Mouse (Mus musculus) layer of hippocampus, adult 9-10 months (tissue): ENCODE measurements around the gene Hexb.

ENCODE experiments used
- DNase-seq: peaks from one replicate; pipeline ENCODE4 v3.0.0; 2022; ENCODE audit warnings: low spot score

Gene Hexb

DNA sequence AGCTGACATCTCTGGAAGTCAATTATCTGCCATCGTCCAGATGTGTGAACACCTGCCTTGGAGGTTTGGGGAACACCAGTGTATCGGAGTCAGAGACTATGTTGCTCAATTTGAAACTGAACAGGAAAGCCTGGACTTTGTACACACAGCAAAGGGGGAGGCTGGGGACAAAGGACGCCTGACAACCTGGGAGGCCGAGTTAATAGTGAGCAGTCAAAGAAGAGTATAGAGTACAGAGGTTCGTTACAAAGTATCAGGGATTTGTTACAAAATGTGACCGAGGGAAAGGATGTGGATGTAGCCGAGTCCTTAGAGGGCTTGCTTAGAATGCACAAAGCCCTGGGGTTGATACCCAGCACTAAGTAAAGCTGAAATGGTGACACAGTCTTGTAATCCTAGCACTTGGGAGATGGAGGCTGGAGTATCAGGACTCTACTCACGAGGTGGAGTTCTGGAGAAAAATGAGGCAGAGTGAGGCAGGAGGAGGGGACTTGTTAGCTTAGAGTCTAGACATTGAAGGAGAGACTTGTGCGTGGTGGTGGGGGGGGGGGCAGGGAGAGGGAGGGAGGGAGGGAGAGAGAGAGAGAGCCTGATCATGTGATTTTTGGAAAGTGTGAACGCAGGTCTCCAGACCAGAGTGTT is 26.3 kb upstream of the Hexb start:
- DNase-seq = no peak

DNA sequence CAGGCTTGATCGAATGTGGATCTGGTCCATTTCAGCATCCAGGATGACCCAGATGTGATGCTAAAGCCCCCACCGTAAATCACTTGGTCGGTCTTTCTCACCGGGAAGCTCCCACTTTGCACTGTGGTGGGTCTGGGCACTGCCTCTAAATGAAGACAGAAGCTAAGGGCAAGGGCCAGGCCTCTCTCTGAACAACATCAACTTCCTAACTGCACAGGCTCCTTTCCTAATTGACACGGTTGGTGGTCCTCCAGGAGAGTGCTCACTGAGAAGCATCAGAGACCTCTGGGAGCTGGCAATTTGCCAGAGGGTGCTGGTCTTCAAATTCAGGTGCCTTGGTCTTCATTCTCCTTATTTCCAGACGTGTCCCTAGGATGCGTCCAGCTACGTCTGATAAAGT is 25.7 kb upstream of the Hexb start:
- no peak for DNase-seq

DNA sequence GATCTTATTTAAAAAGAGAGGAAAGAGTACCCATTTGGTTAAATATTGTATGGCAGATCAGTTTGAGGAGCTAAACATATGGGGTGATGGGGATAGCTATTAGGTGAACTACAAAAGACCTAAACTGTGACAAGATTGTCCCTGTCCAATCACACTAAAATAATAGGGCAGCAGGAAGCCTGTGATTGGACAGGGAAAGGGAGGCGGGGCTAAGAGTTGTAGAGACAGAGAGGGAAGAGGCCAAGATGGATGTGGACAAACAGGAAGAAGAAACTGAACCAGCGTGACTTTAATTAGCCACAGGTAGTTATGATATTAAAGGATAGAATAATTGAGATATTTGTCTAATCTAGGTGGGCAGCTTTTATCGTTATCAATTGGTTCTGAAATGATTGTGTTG is 21.9 kb upstream of the Hexb start:
- no peak for DNase-seq

DNA sequence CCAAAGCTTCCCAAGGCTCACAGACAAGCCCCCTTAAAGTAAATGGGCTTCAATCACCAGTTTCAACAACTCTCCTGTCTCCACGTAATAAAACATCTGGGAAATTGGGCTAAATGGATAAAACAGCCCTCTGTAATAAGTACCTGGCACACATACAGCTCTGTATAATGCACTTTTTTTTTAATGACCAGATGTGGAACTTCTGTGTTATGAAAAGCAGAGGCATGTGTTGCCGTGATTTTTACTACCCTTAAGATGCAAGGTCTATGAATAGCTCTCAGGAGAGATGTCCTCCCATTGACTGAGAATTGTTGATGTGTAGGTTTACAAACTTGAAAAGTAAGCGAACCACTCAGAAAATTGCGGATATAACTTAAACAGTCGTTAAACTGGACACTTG is 18.0 kb upstream of the Hexb start:
- DNase-seq = no peak

DNA sequence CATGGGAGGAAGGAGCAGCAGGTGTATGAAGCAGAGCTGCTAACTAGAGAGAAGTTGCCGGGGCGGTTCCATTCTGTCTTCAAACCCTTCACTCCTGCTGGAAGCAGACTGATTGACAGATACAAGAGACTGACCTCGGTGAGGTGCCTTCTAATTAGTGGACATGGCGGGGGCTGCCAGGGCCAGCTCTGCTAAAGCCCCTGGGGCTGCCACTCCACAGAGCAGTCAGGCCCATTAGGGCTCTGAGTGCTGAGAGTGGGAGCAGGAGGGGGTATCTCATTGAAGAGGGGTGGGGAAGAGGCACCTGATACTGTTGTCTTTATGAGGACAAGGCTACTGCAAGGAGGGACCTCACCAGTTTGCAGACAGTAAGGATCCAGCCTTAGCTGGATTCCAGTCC is 17.4 kb upstream of the Hexb start:
- DNase-seq = no peak

DNA sequence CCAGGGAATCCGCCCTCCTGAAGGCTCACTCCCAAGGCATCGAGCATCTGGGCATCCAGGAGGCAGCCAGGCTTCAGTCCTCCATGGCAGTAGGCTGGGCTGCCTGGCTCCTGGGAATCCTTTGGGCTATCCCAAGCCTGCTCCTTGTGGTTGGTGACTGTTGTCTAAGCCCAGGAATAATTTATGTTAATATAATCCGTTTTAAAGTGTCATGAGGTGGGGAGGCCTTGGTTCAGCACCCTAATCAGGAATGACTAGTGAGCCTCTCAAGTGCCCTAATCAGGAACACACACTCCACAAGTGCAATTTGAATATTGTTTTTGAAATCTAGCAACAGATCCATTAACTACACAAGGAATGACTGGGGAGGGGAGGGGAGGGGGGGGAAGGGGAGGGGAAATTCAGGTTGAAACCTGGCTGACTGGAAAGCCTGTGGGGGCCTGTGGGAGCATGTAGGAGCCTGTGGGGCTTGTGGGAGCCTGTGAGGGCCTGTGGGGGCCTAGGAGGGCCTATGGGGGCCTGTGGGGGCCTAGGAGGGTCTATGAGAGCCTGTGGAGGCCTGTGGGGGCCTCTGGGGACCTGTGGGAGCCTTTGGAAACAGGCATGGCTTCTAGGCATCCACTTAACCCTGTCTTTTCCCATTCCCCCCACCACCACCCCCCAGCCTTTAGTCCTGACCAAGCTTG is 16.6 kb upstream of the Hexb start:
- no peak for DNase-seq

DNA sequence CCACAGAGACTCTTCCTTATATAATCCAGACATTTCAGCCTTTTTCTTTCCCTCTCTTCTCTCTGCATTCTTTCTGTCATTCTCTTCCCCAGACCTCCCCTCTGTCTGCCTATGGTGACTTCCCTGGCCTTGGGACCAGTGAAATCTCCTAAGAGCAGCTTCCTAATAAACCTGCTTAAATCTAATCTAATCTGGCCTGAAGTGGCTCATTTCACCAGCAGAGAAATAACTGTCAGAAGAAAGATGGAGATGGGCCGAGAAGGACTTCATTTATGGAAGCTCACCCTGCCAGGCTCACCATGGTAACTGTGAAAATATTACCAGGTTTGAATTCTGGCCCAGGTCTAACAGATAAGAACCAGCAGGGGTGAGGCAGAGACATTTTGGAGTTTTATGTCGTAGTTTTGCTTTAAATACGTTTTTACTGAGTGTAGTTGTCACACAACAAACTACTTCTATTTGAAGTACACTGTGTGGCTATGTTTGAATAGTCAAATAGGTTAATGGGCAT is 10.4 kb upstream of the Hexb start:
- no peak for DNase-seq

DNA sequence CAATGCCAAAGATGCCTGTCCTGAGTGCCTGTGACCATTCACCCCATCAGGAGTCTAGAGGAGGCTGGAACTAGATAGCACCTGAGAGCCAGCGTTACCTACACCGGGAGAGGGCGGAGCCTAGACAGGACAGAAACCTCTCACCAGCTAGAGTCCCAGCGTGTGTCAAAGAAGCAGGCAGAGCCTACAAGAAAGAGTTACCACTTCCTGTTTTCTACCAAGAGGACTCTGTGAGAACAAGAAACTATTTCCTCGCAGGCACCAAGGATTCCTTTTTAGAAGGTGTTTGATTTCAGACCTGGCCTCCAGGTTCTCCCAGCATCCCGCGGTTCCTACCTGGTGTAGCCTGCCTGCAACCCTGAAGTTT is 9.9 kb upstream of the Hexb start:
- no peak for DNase-seq

DNA sequence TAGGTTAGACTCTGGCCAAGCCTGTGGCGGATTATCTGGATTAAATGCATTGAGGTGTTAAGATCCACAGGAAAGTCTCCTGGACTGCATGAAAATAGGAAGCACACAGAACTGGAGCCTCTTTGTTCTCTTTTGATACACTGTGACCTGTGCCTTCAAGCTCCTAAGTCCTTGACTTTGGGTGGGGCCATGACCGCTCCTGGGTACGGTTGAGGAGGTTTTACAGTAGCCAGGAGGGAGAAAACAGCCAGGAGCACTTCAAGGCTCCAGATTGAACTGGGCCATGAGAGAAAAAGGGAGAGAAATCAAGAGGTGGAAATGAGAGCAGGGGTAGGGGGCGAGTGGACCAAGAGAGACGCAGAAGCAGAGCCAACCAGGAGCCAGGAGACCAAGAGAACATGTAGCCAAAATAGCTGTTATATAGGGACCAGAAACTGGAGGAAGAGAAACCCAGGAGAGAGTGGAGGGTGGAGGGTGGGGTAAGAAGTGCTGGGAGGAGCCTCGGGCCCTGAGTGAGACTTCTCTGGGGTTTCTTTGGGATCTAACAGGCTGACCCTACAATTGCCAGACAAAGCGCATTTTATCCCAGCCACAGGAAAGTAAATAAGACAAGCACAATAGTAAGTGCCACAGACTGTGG is 9.4 kb upstream of the Hexb start:
- DNase-seq = no peak

DNA sequence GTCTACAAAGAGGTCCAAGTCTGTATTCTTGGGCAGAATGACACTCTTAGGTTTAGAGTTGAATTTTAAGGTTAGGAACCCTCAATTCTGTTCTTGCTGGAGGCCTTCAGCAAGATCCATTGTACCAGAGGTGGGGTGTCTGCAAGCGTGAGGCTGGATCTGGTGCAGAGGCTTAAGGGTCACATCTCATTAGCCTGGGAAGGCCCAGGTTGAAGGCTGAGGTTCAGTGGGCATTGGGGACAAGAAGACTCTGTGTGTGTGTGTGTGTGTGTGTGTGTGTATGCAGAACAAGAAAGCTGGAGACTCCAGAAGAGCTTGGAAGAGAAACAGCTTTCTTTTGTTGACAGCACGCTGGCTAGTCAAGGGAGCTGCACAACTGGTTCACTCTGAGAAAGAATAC is 7.9 kb upstream of the Hexb start:
- DNase-seq = no peak

DNA sequence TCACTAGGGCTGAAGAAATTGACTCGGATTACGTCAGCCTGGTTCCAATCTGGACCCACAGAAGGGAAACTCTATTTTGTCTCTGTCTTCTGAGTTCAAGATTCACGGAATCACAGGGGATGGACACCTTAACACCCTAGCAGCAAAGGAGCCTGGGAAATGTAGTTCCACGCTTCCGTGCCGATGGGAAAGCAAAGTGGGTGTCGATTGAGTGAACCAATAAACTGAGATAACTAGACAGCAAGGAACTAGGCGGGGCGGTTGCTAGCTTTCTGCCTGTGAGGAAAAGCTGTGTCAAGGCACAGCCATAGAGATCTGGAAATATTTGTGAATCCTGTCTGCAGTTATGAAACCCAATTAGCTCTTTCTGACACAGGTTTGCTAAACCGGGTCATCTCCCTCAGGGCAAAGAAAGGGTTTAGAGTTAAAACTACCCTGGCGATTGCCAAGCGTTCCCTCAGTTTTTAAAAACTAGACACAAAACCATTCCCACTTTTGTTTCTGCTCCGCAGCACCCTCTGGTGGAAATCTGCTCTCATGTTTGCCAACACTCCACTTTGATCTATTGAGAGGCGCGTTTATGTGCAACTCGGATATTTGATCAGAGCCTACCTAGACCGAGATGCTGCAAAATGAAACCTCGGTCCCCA is 7.0 kb upstream of the Hexb start:
- DNase-seq = peak; percentile 81

DNA sequence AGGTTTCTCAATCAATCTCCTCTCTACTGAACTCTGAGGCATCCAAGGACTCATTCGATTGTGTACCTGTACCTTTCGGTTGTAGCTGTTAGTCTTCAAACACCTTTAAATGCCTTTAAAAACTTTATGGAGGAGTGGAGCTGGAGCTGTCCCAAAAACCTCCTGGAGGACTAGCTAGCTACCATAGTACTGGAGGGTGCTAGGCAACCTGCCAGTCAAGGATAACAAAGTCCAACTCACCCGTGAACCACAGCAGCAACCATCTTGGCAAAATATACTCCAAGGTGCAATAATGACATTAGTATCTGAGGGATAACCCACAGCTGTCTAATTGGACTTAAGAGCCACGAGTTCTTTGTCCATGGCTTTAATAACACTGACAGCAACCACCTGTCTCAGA is 3.7 kb upstream of the Hexb start:
- DNase-seq = no peak

DNA sequence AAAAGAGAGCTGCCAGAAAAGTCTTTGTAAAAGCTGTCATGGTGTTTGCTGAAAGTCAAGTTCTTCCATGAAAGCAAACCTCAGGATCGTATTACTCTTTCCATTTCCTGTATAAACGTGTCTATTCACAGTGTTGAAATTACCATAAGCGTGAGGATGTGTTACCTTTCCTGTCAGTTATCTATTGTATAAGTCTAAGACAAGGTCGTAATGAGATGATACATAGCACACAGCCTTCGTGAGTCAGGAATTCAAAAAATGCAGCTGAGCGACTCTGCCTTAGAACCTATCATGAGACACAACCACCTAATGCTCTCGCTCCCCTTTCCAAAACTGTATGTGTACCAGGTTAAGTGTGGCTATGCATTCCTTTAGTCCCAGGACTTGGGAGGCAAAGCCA is 2.9 kb upstream of the Hexb start:
- DNase-seq = no peak

DNA sequence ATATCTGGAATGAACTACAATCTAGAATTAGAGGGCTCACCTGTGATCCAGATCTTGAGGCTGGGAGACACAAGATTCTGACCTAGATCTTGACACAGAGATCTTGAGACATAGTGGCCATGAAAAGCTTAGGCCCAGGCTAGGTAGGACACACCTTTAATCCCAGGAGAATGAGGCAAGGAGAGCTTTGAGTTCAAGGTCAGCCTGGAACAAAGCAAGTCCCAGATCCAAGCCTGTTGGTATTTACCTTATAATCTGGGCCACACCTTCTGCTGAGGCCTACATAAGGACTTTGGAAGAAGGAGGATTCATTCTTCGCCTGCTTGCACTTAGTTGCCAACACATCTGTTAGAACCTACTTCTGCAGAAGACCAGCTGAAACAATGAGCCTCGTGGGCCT is 966 bp upstream of the Hexb start:
- no peak for DNase-seq

DNA sequence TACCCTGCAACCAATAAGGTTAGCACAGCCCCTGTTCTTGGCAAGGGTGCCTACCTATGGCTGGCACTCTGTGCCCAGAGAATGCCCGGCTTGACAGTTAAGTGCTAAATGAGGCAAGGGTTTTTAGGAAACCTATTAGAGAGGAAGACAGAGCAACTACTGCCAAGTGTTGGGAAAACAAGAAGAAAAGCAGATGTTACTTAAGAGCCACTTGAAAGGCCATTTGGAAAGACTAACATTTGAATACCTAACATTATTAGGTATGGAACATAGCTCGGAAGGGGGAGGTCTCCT is 1.3 kb downstream of the Hexb start:
- no peak for DNase-seq

DNA sequence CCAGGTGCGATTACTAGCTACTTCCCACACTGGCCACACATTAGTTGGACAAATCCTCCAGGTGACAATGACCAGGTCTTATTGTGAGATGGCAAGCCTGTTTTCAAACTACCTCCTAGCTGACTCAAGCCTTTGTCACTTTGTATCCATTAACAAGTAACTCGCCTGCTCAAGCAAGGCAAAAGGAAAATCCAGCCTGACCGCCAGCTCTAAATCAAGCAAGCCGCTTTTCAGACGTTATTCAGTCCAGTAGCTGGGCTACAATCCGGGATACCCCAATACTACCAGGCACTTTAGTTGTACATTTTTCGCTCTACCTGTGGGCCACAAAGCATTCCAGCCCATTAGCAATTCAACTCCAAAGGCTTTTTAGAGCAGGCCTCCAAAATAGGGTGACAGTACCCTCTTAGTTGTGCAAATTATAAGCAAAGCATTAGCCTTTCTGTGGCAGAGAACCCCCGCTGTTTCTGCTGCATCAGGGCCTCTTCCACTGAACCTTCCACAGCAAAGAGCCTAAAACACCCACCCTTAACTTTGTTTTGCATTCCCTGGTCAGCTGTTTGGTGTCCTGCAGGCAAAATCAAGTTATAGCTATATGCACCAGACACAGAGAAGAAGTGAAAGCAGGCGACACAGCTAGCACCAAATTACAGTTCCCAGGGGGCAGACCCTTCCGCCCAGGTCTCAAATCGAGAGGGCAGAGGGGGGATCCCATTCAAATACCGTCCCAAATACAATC is 1.8 kb downstream of the Hexb start:
- DNase-seq = no peak

DNA sequence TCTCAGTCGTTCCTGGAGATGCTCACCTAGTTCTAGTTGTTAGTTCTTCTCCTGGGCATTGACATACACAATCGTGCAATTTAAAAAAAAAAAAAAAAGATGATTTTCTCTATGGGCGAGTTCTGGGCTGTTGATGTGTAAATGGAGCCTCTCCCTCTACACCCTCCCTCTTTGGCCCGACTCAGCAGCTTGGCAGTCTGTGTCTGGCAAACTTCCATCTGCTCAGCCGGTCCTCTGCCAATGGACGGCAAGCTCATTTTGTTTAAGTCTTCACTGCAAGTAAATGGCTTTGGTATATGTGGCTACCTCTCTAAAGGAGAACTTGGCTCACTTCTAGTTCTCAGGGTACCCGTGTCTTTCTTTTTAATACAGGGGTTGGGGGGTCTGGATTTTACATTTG is 4.7 kb downstream of the Hexb start:
- DNase-seq = no peak

DNA sequence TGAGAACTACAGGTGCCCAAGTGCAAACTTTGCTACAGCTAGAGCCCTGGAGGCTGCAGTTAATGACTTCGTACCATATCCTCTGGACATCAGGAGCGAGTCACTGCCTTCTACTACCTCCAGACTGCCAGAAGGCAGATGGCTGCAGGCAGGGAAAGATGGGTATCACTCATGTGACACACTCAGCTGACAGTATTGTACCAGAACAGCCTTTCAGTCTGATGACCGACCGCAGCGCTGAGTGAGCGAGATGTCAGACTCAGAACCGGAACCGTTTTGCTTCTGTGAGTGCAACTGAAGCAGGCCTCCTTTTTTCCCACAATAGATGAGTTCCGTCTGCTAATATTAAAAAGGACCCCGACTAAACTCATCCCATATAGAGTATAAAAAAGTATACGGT is 5.5 kb downstream of the Hexb start:
- no peak for DNase-seq

DNA sequence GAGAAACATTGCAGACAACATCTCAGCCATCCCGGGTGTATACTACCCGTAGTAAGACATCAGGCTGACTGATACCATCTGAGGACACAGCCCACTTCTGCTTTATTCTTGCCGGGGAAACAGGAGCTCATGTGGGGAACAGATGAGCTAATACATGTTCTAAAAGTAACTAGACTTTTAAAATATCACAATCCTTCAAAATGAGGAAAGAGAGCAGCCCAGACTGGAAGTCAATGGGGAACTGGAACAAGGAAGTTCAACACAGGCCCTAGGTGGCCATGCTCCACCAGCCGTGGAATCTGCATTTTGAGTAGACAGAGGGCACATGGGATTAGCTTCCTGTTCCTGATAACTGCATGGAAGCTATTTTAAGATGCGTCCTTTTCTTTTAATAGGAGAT is 10.5 kb downstream of the Hexb start:
- DNase-seq = no peak

DNA sequence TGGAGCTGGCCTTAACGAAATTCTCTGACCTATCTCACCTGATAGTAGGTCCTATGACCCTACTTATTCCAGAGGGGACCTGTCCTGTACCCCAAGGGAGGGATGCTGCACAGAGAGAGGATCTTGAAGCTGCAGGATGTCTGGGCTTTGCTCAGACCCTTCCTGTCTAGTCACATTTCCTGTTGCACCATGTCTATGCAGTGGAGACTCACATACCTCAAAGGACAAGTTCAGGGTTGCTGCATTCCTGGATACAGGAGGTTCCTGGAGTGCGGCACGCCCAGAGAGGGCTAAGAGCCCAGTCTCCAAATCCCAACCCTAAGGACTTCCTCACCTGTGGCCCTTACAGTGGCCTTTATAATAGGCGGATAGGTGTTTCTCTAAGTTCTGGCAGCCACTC is 11.8 kb downstream of the Hexb start:
- no peak for DNase-seq

DNA sequence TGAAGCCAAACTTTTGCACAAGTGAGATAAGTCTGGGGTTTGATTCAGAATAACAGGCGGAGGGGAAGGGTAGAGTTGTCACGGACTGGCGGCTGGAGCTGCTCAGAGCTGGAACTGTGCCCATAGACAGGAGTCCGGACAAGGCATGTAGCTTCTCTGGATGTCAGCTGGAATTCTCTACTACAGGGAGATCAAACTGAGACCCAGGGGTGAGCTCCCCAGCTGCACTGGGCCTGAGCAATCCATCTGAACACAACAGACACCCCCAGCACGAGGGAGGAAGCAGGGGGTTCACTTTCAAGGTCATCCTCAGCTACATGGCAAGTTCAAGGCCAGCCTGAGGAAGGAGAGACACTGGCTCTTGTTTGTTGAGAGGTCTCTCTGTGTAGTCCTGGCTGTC is 13.5 kb downstream of the Hexb start:
- DNase-seq = no peak

DNA sequence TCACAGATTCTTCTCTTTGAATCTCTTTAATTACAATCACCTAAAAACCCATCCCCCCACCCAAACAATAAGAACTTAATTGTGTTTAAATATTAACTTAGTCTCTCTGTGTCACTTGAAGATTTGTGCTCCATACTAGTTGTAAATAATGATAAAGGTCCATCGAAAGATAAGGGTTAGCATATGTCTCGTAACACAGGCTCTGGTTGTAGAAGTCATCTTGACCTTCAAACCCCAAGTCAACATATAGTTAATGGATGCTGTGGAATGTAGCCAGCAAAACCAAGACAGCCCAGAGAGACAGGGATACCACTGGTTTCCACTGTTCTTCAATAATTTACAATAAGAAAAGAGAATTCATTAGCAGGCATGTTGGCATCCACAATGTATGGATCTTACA is 14.0 kb downstream of the Hexb start:
- no peak for DNase-seq

DNA sequence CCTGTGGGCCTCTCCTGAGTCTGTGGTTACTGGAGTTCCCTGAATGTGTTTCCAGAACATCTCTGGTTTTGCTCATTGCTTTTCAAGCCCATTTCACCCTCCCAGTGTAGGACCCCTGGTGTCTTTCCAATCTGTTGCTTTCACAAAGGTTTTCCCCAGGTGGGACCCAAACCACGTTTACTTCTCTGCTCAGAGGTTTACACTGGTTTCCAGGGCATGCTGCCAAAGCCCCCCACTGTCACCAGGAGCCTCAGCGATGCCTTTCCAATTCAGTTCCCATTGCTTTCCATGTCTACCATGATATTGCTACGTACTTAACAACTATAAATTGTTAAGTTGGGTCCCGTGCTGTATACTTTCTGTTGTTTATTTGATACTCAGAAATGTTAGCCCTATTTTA is 15.3 kb downstream of the Hexb start:
- DNase-seq = no peak
